Mouse (Mus musculus): ENCODE measurements around the gene Rab31. TPM values are rescaled to one million over a fixed set of nuclear protein-coding genes. Genes with fewer than 3 reads are reported as not detected.
A peak's percentile ranks its signal among the peaks of the same experiment; 100 is the strongest.
"Not testable (repeated sequence)": the region's sequence is repeated elsewhere in the genome, so short reads cannot be mapped to it uniquely, and the experiment has no call there.

Gene Rab31
- polyA plus RNA-seq, 1 experiment = 32.1 TPM

DNA sequence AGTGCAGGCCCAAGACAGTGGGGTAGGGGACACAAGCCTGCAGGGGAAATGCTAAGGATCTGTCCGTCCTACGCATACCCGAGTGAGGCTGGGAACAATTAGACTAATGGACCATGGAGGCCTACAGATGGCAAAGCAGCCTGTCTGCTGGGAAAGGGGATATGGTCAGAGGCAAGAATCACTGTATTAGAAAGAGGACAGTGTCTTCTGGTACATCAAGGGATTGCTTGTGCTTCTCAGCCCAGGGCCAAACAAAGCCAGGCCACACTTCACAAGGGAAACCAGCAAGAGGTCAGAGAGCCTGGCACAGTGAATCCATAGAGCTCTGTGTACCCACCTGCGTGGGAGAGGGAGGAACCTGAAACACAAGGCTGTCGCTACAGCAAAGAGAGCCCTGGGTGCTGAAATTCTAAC, 130.0 kb downstream of the Rab31 start:
- no peaks in the 10 kb centered on the region for H3K27me3 ChIP-seq (ENCODE audit: control insufficient read depth, insufficient read depth, low read length)
- H3K36me3 ChIP-seq (ENCODE audit: control insufficient read depth, insufficient read depth, low read length) = no peaks in the 10 kb centered on the region
- TF ChIP-seq CTCF (IDR thresholded peaks at IDR 0.05; ENCODE audit: control insufficient read depth, insufficient read depth, insufficient replicate concordance, low read depth, low read length) = no peak
- TF ChIP-seq POLR2A (IDR thresholded peaks at IDR 0.05; ENCODE audit: control insufficient read depth, low read depth, low read length) = no peak
- peak overlapping the region; percentile 74 for H3K27ac ChIP-seq (ENCODE audit: control insufficient read depth, insufficient read depth, low read depth, low read length)
- H3K4me3 ChIP-seq (ENCODE audit: control insufficient read depth, low read depth, low read length) = peak overlapping the region; percentile 84
- peaks cover 3% of the 10 kb centered on the region; the same call in 1 of the 2 replicates for H3K4me1 ChIP-seq (ENCODE audit: control insufficient read depth, insufficient read depth, low read length)

DNA sequence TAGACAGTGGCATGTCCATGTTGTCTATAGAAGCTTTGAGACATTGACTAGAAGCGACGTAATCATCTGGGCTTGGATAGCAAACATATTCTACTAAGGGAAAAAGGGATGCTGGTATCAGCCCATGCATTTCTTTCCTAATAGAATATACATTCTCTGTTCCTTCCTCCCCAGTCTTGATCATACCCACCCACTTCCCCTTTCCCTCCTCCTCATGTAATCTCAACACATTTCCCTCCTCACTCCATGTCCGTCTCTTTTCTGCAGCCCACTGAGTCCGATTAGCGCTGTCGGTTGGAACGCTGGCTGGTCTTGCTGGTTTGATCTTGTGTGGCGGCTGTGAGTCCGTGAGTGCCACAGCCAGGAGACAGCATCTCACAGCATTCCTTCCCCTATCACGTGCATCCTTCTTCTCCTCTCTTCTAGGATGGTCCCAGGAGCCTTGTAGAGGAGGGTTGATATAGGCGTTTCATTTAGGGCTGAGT, 130.8 kb downstream of the Rab31 start, which contains the start of gene Txndc2:
Txndc2 (minus strand) TSS at position 435 of the 485 bp plus-strand sequence.
- Histone ChIP-seq H3K27me3 (ENCODE audit: control insufficient read depth, insufficient read depth, low read length) (no peaks in the 10 kb centered on the region), H3K4me1 (ENCODE audit: control insufficient read depth, insufficient read depth, low read length) (no peaks in the 10 kb centered on the region), H3K4me3 (ENCODE audit: control insufficient read depth, low read depth, low read length) (peak within 1 kb of the TSS; percentile 84), H3K36me3 (ENCODE audit: control insufficient read depth, insufficient read depth, low read length) (no peaks in the 10 kb centered on the region), H3K27ac (ENCODE audit: control insufficient read depth, insufficient read depth, low read depth, low read length) (peak within 1 kb of the TSS; percentile 74)
- TF ChIP-seq CTCF (IDR thresholded peaks at IDR 0.05; ENCODE audit: control insufficient read depth, insufficient read depth, insufficient replicate concordance, low read depth, low read length) (no peak), POLR2A (IDR thresholded peaks at IDR 0.05; ENCODE audit: control insufficient read depth, low read depth, low read length) (no peak; the same call in 1 of the 2 replicates)

DNA sequence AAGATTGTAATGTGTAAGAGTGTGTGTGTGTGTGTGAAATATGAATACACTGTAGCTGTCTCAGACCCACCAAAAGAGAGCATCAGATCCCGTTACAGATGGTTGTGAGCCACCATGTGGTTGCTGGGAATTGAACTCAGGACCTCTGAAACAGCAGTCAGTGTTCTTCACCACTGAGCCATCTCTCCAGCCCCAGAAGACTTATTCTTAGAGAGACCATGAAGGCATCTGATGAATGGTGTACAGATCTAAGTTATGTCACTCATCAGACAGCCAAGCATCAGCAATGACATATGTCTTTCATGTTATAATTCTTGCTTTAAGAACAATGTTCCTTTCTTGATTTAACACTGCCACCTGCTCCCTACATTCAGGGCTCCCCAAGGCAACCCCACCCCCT, 133.4 kb downstream of the Rab31 start:
- Histone ChIP-seq H3K36me3 (ENCODE audit: control insufficient read depth, insufficient read depth, low read length) (no peaks in the 10 kb centered on the region), H3K27ac (ENCODE audit: control insufficient read depth, insufficient read depth, low read depth, low read length) (no peak overlapping the region), H3K4me3 (ENCODE audit: control insufficient read depth, low read depth, low read length) (peak overlapping the region; percentile 75), H3K27me3 (ENCODE audit: control insufficient read depth, insufficient read depth, low read length) (no peaks in the 10 kb centered on the region), H3K4me1 (ENCODE audit: control insufficient read depth, insufficient read depth, low read length) (no peaks in the 10 kb centered on the region)
- no peak for TF ChIP-seq POLR2A (IDR thresholded peaks at IDR 0.05; ENCODE audit: control insufficient read depth, low read depth, low read length)
- TF ChIP-seq CTCF (IDR thresholded peaks at IDR 0.05; ENCODE audit: control insufficient read depth, insufficient read depth, insufficient replicate concordance, low read depth, low read length) = no peak

GRCm38 (mm10) chr17:65635715-65636360, 136.7 kb downstream of the Rab31 start:
- Histone ChIP-seq H3K36me3 (ENCODE audit: control insufficient read depth, insufficient read depth, low read length) (no peaks in the 10 kb centered on the region), H3K27me3 (ENCODE audit: control insufficient read depth, insufficient read depth, low read length) (no peaks in the 10 kb centered on the region), H3K4me1 (ENCODE audit: control insufficient read depth, insufficient read depth, low read length) (no peaks in the 10 kb centered on the region), H3K27ac (ENCODE audit: control insufficient read depth, insufficient read depth, low read depth, low read length) (no peak overlapping the region), H3K4me3 (ENCODE audit: control insufficient read depth, low read depth, low read length) (peak overlapping the region; percentile 20)
- TF ChIP-seq POLR2A (IDR thresholded peaks at IDR 0.05; ENCODE audit: control insufficient read depth, low read depth, low read length) = no peak
- no peak for TF ChIP-seq CTCF (IDR thresholded peaks at IDR 0.05; ENCODE audit: control insufficient read depth, insufficient read depth, insufficient replicate concordance, low read depth, low read length)

DNA sequence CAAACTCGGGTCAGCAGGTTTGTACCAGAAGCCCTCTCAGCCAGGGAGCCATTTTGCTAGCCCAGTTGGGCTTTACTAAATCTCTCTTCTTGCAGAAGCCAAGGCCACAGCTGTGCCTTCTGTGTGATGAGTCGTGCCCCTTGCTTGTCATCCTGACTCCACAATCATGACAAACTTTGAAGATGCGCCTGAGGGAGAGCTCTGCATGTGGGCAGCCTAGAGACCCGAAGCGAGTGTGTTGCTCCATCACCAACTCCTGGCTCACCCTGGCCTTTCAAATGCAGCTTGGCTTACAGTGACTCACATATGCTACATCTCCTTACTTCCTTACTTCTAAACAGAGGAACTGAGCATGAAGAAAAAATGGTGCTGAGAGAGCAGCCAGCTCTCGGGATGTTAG, 142.6 kb downstream of the Rab31 start:
- no peaks in the 10 kb centered on the region for H3K27me3 ChIP-seq (ENCODE audit: control insufficient read depth, insufficient read depth, low read length)
- TF ChIP-seq POLR2A (IDR thresholded peaks at IDR 0.05; ENCODE audit: control insufficient read depth, low read depth, low read length) (no peak), CTCF (IDR thresholded peaks at IDR 0.05; ENCODE audit: control insufficient read depth, insufficient read depth, insufficient replicate concordance, low read depth, low read length) (no peak)
- H3K4me3 ChIP-seq (ENCODE audit: control insufficient read depth, low read depth, low read length) = no peak overlapping the region
- H3K36me3 ChIP-seq (ENCODE audit: control insufficient read depth, insufficient read depth, low read length) = no peaks in the 10 kb centered on the region
- no peak overlapping the region for H3K27ac ChIP-seq (ENCODE audit: control insufficient read depth, insufficient read depth, low read depth, low read length)
- H3K4me1 ChIP-seq (ENCODE audit: control insufficient read depth, insufficient read depth, low read length) = no peaks in the 10 kb centered on the region; the same call in 1 of the 2 replicates

- H3K36me3 ChIP-seq (ENCODE audit: control insufficient read depth, insufficient read depth, low read length); H3K27ac ChIP-seq (ENCODE audit: control insufficient read depth, insufficient read depth, low read depth, low read length); H3K4me1 ChIP-seq (ENCODE audit: control insufficient read depth, insufficient read depth, low read length); H3K4me3 ChIP-seq (ENCODE audit: control insufficient read depth, low read depth, low read length); H3K27me3 ChIP-seq (ENCODE audit: control insufficient read depth, insufficient read depth, low read length): not testable (repeated sequence)
Observed at GRCm38 (mm10) chr17:65628823-65629532, 143.6 kb downstream of the Rab31 start.

DNA sequence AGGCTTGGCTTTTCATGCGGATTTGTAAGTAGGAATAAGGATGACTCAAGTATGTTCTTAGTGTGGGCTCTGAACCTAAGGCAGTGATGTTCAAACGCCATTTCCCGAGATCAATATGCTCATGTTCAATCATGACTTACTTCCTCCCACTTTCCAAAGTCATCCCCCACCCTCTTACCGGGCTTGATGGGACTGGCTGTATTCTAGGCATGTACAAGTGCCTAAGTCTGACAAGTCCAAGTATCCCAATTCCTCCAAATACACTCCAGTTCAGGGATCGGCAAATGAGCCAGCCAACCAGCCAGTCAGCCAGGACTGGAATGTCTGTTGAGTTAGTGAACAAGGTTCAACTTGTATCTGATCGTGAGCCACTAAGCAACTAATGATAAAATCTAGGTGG, 146.3 kb downstream of the Rab31 start:
- peak overlapping the region; percentile 22; the same call in 1 of the 2 replicates for H3K4me3 ChIP-seq (ENCODE audit: control insufficient read depth, low read depth, low read length)
- H3K36me3 ChIP-seq (ENCODE audit: control insufficient read depth, insufficient read depth, low read length) = no peaks in the 10 kb centered on the region
- no peaks in the 10 kb centered on the region; the same call in 1 of the 2 replicates for H3K4me1 ChIP-seq (ENCODE audit: control insufficient read depth, insufficient read depth, low read length)
- TF ChIP-seq POLR2A (IDR thresholded peaks at IDR 0.05; ENCODE audit: control insufficient read depth, low read depth, low read length) (no peak), CTCF (IDR thresholded peaks at IDR 0.05; ENCODE audit: control insufficient read depth, insufficient read depth, insufficient replicate concordance, low read depth, low read length) (no peak)
- H3K27me3 ChIP-seq (ENCODE audit: control insufficient read depth, insufficient read depth, low read length) = no peaks in the 10 kb centered on the region
- H3K27ac ChIP-seq (ENCODE audit: control insufficient read depth, insufficient read depth, low read depth, low read length) = no peak overlapping the region
